ENCODE assay signal across 8 mouse cellular contexts in the genomic region with DNA sequence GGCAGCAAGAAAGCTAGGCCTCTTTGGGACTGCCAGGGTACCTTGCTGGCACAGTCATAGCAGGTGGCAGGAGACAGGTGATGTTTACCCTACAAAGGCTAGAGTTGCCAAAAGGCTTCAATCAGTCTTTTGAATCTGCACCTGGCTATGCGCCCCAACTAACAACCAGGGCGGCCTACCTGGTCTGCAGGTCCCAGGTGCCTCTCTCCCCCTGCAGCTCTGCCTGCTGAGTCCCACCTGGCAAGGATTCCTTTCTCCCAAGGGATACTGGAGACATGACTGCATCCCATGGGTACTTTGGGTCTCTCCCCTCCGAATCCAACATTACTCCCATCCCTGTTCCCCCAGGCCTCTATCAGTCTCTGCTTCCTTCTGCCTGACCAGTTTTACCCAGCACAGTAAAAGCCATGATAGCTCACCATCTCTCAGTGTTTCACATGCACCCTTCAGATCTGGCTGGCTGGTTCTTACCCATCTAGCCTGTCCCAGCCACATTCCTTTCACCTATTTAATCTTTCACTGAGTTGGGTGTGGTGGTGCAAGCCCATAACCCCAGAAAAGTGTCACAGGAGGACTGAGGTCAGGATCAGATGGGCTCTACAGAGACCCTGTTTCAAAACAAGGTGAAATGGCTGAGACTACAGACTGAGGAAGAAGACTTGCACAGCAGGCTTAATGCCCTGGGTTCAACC. TPM values are rescaled to one million over a fixed set of nuclear protein-coding genes. Genes with fewer than 3 reads are reported as not detected.
DNase-seq lines count a peak whose midpoint lies in the region; ATAC-seq lines count a peak whose summit lies in the region.

No protein-coding gene starts in this region.

- H3K4me1 ChIP-seq in megakaryocyte, embryonic 14.5 days: peaks cover 100% of the 10 kb centered on the region
- peaks cover 49% of the 10 kb centered on the region for H3K4me1 ChIP-seq in intestine, embryonic 15.5 days (replicated peaks)
- H3K4me1 ChIP-seq in stomach, embryonic 14.5 days (ENCODE audit: control insufficient read depth, insufficient read depth, low read length): peaks cover 44% of the 10 kb centered on the region

- H3K27ac ChIP-seq in intestine, embryonic 15.5 days: peak overlapping the region; percentile 34; the same call in 1 of the 2 replicates
- H3K27ac ChIP-seq in stomach, embryonic 14.5 days (ENCODE audit: low read length): peak overlapping the region; percentile 53; the same call in 1 of the 2 replicates

- H3K4me2 ChIP-seq in intestine, embryonic 15.5 days (replicated peaks): no peak overlapping the region
- H3K4me2 ChIP-seq in stomach, embryonic 14.5 days (replicated peaks; ENCODE audit: low read depth, low read length): no peak overlapping the region

- DNase-seq in heart, adult 11 months: peak; percentile 89
- DNase-seq in heart, postnatal 4 days: no peak
- DNase-seq in urinary bladder, adult 2 months (ENCODE audit: low spot score): no peak
- DNase-seq in left cerebral cortex, adult 9 months (ENCODE audit: low spot score in 2 of 2): no peak

- peak overlapping the region; percentile 83 for H3K4me3 ChIP-seq in megakaryocyte, embryonic 14.5 days (replicated peaks)
- no peak overlapping the region for H3K4me3 ChIP-seq in intestine, embryonic 15.5 days (replicated peaks)
- H3K4me3 ChIP-seq in stomach, embryonic 14.5 days (ENCODE audit: low read depth, low read length): no peak overlapping the region

- 81% methylated on average over 3 of the region's 3 CpGs for WGBS in intestine, embryonic 15.5 days
- 76% methylated on average over 3 of the region's 3 CpGs for WGBS in stomach, embryonic 14.5 days

- peaks cover 4% of the 10 kb centered on the region; the same call in 1 of the 2 replicates for H3K9me3 ChIP-seq in megakaryocyte, embryonic 14.5 days
- no peaks in the 10 kb centered on the region for H3K9me3 ChIP-seq in intestine, embryonic 15.5 days
- no peaks in the 10 kb centered on the region for H3K9me3 ChIP-seq in stomach, embryonic 14.5 days (ENCODE audit: control insufficient read depth, low read depth, low read length)

- no peaks in the 10 kb centered on the region for H3K27me3 ChIP-seq in megakaryocyte, embryonic 14.5 days (replicated peaks)
- no peaks in the 10 kb centered on the region for H3K27me3 ChIP-seq in intestine, embryonic 15.5 days (replicated peaks)
- H3K27me3 ChIP-seq in stomach, embryonic 14.5 days (ENCODE audit: control insufficient read depth, insufficient read depth, low read length): no peaks in the 10 kb centered on the region

- no peak overlapping the region for H3K9ac ChIP-seq in intestine, embryonic 15.5 days
- no peak overlapping the region for H3K9ac ChIP-seq in stomach, embryonic 14.5 days (replicated peaks; ENCODE audit: low read depth, low read length)

- no peak for ATAC-seq in megakaryocyte, adult 5-6 weeks (ENCODE audit: poor library complexity, severe bottlenecking)
- peak; percentile 14; the same call in 1 of the 2 replicates for ATAC-seq in intestine, embryonic 15.5 days
- ATAC-seq in stomach, embryonic 14.5 days (ENCODE audit: insufficient number of reproducible peaks, insufficient read depth, low FRiP score, low read depth): no peak

- peaks cover 96% of the 10 kb centered on the region for H3K36me3 ChIP-seq in megakaryocyte, embryonic 14.5 days (replicated peaks; ENCODE audit: low read length)
- H3K36me3 ChIP-seq in intestine, embryonic 15.5 days: peaks cover 9% of the 10 kb centered on the region; the same call in 1 of the 2 replicates
- 0 out of 2 replicates have a peak, but pooled peaks cover 3% of the 10 kb centered on the region for H3K36me3 ChIP-seq in stomach, embryonic 14.5 days (ENCODE audit: control insufficient read depth, insufficient read depth, low read length)

RNA-seq across cellular contexts. Expression of a gene that starts 14.7 kb away (rescaled TPM):
- 10 to 100 TPM; 39.0 to 45.0 TPM for total RNA-seq in heart, postnatal 4 days (2021)
- 498 and 1,222 TPM in 2 replicates for polyA plus RNA-seq in megakaryocyte, embryonic 14.5 days (2012; ENCODE audit: insufficient read depth, low replicate concordance)
- total RNA-seq in megakaryocyte, adult 5-6 weeks (2015): 7.1 and 9.3 TPM in 2 replicates
- total RNA-seq in megakaryocyte, adult 5-6 weeks (2017): 9.3 and 12.8 TPM in 2 replicates
- polyA plus RNA-seq in intestine, embryonic 15.5 days (2015; fragmentation: Nextera tagmentation; extraction: Ambion mirVana): 61.9 and 64.0 TPM in 2 replicates
- 79.4 and 82.4 TPM in 2 replicates for polyA plus RNA-seq in stomach, embryonic 14.5 days (2014; fragmentation: Nextera tagmentation; extraction: Ambion mirVana)
- 76.7 and 88.6 TPM in 2 replicates for polyA plus RNA-seq in urinary bladder, adult 2 months (2012; rRNA removed)

RNA-seq across cellular contexts. Expression of a gene that starts 31.0 kb away (rescaled TPM):
- total RNA-seq in heart, postnatal 4 days (2021): 10 to 100 TPM; 42.4 to 51.9 TPM
- polyA plus RNA-seq in megakaryocyte, embryonic 14.5 days (2012; ENCODE audit: insufficient read depth, low replicate concordance): 1.1 and 10.4 TPM in 2 replicates
- total RNA-seq in megakaryocyte, adult 5-6 weeks (2015): 102 TPM in 2 replicates
- total RNA-seq in megakaryocyte, adult 5-6 weeks (2017): 122 and 126 TPM in 2 replicates
- polyA plus RNA-seq in intestine, embryonic 15.5 days (2015; fragmentation: Nextera tagmentation; extraction: Ambion mirVana): 60.1 and 67.6 TPM in 2 replicates
- polyA plus RNA-seq in stomach, embryonic 14.5 days (2014; fragmentation: Nextera tagmentation; extraction: Ambion mirVana): 91.7 and 95.3 TPM in 2 replicates
- polyA plus RNA-seq in urinary bladder, adult 2 months (2012; rRNA removed): 3.0 and 3.2 TPM in 2 replicates
